Mouse (Mus musculus): ENCODE data around the gene Srgap2. TPM values are rescaled to one million over a fixed set of nuclear protein-coding genes. Genes with fewer than 3 reads are reported as not detected.
A peak's percentile ranks its signal among the peaks of the same experiment; 100 is the strongest.

Gene Srgap2
- total and polyA plus RNA-seq, 2 experiments from 2014 or later, result 5.9 to 18.1 TPM

DNA sequence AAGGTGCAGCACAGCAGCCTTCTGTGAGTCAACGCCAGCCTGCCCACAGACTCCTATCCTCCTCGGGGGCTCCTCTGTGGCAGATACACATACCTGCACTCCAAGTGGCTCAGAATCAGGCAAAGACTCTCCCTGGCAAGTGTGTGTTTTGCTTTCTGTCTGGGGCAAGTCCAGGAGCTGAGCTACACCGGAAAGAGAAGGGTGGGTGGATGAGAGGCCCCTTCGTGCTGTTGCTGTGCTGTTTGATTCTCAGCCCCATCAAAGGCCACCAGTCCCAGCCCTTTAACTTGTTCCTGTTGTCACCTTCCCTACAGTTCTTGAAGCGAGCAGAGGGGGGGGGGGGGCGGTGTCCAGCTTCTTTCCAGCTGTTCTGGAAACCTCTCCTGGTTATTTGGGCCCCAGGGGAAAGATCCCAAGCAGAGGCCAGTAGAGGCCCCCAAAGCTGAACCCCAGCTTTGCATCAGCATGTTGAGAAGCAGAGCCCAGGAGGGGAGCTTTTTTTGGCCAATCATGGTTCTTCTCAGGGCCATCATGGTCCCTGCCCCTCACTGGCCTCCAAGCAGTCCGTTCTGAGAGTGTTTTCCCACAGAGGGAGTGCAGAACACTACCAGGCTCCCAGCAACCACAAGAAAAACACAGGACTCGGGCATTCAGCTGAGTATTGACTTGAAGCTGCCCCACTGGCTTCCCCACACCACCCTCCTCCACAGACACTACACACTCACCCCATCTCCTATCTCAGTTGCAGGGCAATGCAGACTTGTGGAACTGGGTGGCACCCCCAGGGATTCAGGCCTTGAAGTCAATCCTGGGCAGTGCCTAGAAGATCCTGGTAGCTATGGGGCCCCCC lies 248.3 kb downstream of the Srgap2 start:
- Histone ChIP-seq H3K4me2 (ENCODE audit: low read depth, low read length) (peak overlapping the region; percentile 51), H3K4me3 (ENCODE audit: low read depth, low read length) (peak overlapping the region; percentile 33), H3K9me3 (replicated peaks; ENCODE audit: control insufficient read depth, low read length) (no peaks in the 10 kb centered on the region), H3K36me3 (replicated peaks; ENCODE audit: control insufficient read depth, insufficient read depth, low read length) (no peaks in the 10 kb centered on the region), H3K27me3 (ENCODE audit: control insufficient read depth, insufficient read depth, low read length) (no peaks in the 10 kb centered on the region), H3K27ac (ENCODE audit: low read depth) (no peak overlapping the region), H3K4me1 (ENCODE audit: control insufficient read depth, insufficient read depth) (no peaks in the 10 kb centered on the region), H3K9ac (replicated peaks; ENCODE audit: low read depth, low read length) (peak overlapping the region; percentile 6; the same call in 1 of the 2 replicates)
- TF ChIP-seq EP300 (IDR thresholded peaks at IDR 0.05; ENCODE audit: low read depth) (no peak), CTCF (IDR thresholded peaks at IDR 0.05; ENCODE audit: low read depth) (no peak)
- no peak for DNase-seq (ENCODE audit: low spot score)
- 33% methylated on average over 8 of the region's 8 CpGs for WGBS
- ATAC-seq (ENCODE audit: insufficient read depth, low read depth), result no peak

- Histone ChIP-seq H3K4me3 (ENCODE audit: low read depth, low read length) (no peak overlapping the region), H3K4me1 (ENCODE audit: control insufficient read depth, insufficient read depth) (no peaks in the 10 kb centered on the region), H3K27ac (ENCODE audit: low read depth) (no peak overlapping the region), H3K36me3 (replicated peaks; ENCODE audit: control insufficient read depth, insufficient read depth, low read length) (no peaks in the 10 kb centered on the region), H3K9ac (replicated peaks; ENCODE audit: low read depth, low read length) (no peak overlapping the region), H3K4me2 (ENCODE audit: low read depth, low read length) (no peak overlapping the region), H3K9me3 (replicated peaks; ENCODE audit: control insufficient read depth, low read length) (no peaks in the 10 kb centered on the region), H3K27me3 (ENCODE audit: control insufficient read depth, insufficient read depth, low read length) (no peaks in the 10 kb centered on the region)
- TF ChIP-seq CTCF (IDR thresholded peaks at IDR 0.05; ENCODE audit: low read depth) (no peak), EP300 (IDR thresholded peaks at IDR 0.05; ENCODE audit: low read depth) (no peak)
- ATAC-seq (ENCODE audit: insufficient read depth, low read depth) (no peak), DNase-seq (ENCODE audit: low spot score) (no peak)
Observed at GRCm38 (mm10) chr1:131276831-131277230, 250.3 kb downstream of the Srgap2 start.

DNA sequence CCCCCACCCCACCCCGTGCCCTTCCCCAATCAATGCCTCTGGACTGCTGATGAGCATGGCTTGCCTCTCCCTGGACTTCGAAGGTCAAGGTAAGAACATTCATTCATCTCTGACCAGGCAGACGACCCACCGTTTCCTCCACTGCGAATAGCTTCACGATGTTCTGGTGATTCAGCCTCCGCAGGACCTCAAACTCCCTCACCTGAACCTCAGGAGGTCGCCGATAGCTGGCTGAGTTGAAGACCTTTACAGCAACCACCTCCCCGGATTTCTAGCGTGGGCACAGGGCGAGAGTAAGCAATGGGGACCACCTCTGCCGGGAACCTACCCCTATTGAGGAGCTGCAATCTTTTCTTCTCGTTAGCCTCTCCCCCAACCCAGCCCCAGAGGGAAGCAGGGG lies 251.6 kb downstream of the Srgap2 start:
- WGBS, result 64% methylated on average over 14 of the region's 14 CpGs

DNA sequence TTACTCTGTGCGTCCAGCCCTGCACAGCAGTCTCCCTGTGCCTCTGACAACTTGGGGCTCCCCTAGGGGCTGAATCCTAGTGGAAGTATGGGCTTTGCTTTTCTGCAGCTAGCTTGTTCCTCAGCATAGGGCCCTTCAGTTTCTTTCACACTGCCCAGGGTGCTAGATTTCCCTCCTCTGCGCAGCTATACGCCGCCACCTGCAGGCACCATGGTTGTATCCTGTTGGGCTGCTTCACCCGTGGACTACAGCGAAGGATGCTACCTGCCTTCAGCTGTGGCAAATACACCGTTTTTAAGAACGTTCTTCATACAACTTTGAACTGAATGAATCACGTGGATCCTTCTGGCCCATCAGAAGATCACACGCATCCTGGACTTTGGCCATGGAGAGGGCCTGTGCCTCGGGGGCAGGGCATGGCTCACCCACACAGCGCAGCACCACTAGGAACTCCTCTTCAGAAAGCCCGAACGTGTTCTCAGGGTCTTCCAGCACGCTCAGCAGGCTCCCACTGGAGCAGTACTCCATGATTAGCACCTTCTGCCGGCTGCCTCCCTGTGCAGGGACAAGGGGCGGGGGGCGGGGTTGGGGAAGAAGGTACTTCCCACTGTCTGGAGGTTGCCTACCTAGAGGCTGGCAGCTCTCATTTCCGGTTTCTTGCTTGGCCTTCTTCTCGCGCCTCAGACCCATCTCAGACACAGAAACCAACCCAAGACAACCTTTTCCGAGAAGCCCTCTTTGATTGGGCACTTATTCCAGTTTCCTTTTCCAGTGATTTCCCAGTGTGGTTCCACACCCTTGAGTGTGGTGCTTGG lies 252.2 kb downstream of the Srgap2 start:
- Histone ChIP-seq H3K27me3 (ENCODE audit: control insufficient read depth, insufficient read depth, low read length) (no peaks in the 10 kb centered on the region), H3K9me3 (replicated peaks; ENCODE audit: control insufficient read depth, low read length) (no peaks in the 10 kb centered on the region), H3K4me1 (ENCODE audit: control insufficient read depth, insufficient read depth) (no peaks in the 10 kb centered on the region), H3K9ac (replicated peaks; ENCODE audit: low read depth, low read length) (no peak overlapping the region), H3K36me3 (replicated peaks; ENCODE audit: control insufficient read depth, insufficient read depth, low read length) (no peaks in the 10 kb centered on the region), H3K4me3 (ENCODE audit: low read depth, low read length) (no peak overlapping the region), H3K27ac (ENCODE audit: low read depth) (no peak overlapping the region), H3K4me2 (ENCODE audit: low read depth, low read length) (peak overlapping the region; percentile 32)
- ATAC-seq (ENCODE audit: insufficient read depth, low read depth) (no peak), DNase-seq (ENCODE audit: low spot score) (no peak)
- 35% methylated on average over 22 of the region's 22 CpGs for WGBS
- TF ChIP-seq CTCF (IDR thresholded peaks at IDR 0.05; ENCODE audit: low read depth) (peak; percentile 9; the same call in 1 of the 2 replicates), EP300 (IDR thresholded peaks at IDR 0.05; ENCODE audit: low read depth) (no peak)

More for the DNA sequence above, 251.6 kb downstream of the Srgap2 start:
- Histone ChIP-seq H3K9me3 (replicated peaks; ENCODE audit: control insufficient read depth, low read length) (no peaks in the 10 kb centered on the region), H3K4me1 (ENCODE audit: control insufficient read depth, insufficient read depth) (no peaks in the 10 kb centered on the region), H3K27me3 (ENCODE audit: control insufficient read depth, insufficient read depth, low read length) (no peaks in the 10 kb centered on the region), H3K36me3 (replicated peaks; ENCODE audit: control insufficient read depth, insufficient read depth, low read length) (no peaks in the 10 kb centered on the region), H3K4me3 (ENCODE audit: low read depth, low read length) (no peak overlapping the region), H3K9ac (replicated peaks; ENCODE audit: low read depth, low read length) (no peak overlapping the region), H3K27ac (ENCODE audit: low read depth) (no peak overlapping the region), H3K4me2 (ENCODE audit: low read depth, low read length) (no peak overlapping the region)
- TF ChIP-seq CTCF (IDR thresholded peaks at IDR 0.05; ENCODE audit: low read depth) (no peak), EP300 (IDR thresholded peaks at IDR 0.05; ENCODE audit: low read depth) (no peak)
- DNase-seq (ENCODE audit: low spot score) (no peak), ATAC-seq (ENCODE audit: insufficient read depth, low read depth) (no peak)

DNA sequence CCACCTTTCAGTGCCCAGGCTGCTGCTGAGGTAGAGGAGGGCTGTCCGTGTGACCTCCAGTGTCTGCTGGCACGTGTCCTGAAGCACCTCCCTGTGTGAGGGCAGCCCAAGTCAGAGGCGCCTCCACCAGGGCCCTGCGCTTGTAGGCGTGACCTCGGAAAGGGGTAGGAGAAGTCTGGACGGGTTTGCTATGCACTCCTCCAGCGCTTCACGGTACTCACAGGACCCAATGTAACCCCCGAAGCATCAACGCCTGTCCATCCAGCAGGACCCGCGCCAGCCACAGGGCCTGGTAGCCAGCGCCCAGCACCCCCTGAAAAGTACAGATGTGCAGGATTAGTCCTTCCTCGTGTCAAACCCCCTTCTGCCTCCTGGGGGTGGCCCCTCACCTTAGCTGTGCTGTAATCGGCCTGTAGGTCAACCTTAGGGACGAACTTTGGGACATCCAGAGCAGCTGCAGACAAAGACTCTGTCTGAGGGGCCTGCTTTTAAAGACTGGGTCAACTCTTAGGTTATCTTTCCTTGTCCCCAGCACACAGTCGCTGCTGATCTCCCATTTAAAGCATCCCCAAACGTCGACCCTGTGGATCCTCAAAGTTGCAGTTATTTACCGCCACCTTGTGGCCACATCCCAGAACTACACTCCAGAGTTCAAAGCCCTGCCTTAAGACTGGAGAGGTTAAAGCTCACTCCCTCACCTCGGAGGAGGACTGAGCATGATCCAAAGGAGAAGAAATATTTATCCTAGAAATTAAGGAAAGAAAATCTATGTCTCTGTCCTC lies 257.2 kb downstream of the Srgap2 start:
- Histone ChIP-seq H3K4me3 (ENCODE audit: low read depth, low read length) (no peak overlapping the region), H3K27ac (ENCODE audit: low read depth) (no peak overlapping the region), H3K9ac (replicated peaks; ENCODE audit: low read depth, low read length) (no peak overlapping the region), H3K27me3 (ENCODE audit: control insufficient read depth, insufficient read depth, low read length) (0 out of 2 replicates have a peak, but pooled peaks cover 5% of the 10 kb centered on the region), H3K4me2 (ENCODE audit: low read depth, low read length) (no peak overlapping the region), H3K9me3 (replicated peaks; ENCODE audit: control insufficient read depth, low read length) (no peaks in the 10 kb centered on the region), H3K36me3 (replicated peaks; ENCODE audit: control insufficient read depth, insufficient read depth, low read length) (no peaks in the 10 kb centered on the region), H3K4me1 (ENCODE audit: control insufficient read depth, insufficient read depth) (no peaks in the 10 kb centered on the region)
- WGBS, result 37% methylated on average over 22 of the region's 22 CpGs
- no peak for TF ChIP-seq EP300 (IDR thresholded peaks at IDR 0.05; ENCODE audit: low read depth)
- peak; percentile 85 for TF ChIP-seq CTCF (IDR thresholded peaks at IDR 0.05; ENCODE audit: low read depth)
- ATAC-seq (ENCODE audit: insufficient read depth, low read depth) (peak; percentile 60), DNase-seq (ENCODE audit: low spot score) (peak; percentile 58)
